Mouse (Mus musculus): ENCODE results near the gene Spsb4. TPM values are rescaled to one million over a fixed set of nuclear protein-coding genes. Genes with fewer than 3 reads are reported as not detected.

Gene Spsb4
- total and polyA plus RNA-seq, 3 experiments: not detected

GRCm38 (mm10) chr9:96994733-96995132, 23.9 kb downstream of the Spsb4 start:
- Histone ChIP-seq H3K9me3 (replicated peaks; ENCODE audit: insufficient read depth, low read length) (no peaks in the 10 kb centered on the region), H3K27ac (ENCODE audit: control insufficient read depth, low read depth, low read length) (no peak overlapping the region), H3K36me3 (ENCODE audit: control insufficient read depth in 1 of 2, insufficient read depth in 2 of 2, low read length in 2 of 2) (no peaks in the 10 kb centered on the region), H3K27me3 (ENCODE audit: control insufficient read depth in 1 of 2, insufficient read depth in 2 of 2, low read length in 2 of 2) (no peaks in the 10 kb centered on the region), H3K9ac (ENCODE audit: control insufficient read depth, low read depth, low read length, poor library complexity, severe bottlenecking) (no peak overlapping the region), H3K4me3 (ENCODE audit: control insufficient read depth in 1 of 2, insufficient read depth in 1 of 2, low read depth in 2 of 2, low read length in 2 of 2) (no peak overlapping the region), H3K79me2 (ENCODE audit: control insufficient read depth, insufficient read depth, low read length, poor library complexity) (no peaks in the 10 kb centered on the region), H3K4me1 (ENCODE audit: control insufficient read depth in 1 of 2, insufficient read depth in 2 of 2, low read length in 2 of 2) (no peaks in the 10 kb centered on the region)
- TF ChIP-seq ZC3H11A (IDR thresholded peaks at IDR 0.05; ENCODE audit: low read depth, low read length): no peak
- no peak for TF ChIP-seq GABPA (IDR thresholded peaks at IDR 0.05; ENCODE audit: low read depth, low read length)
- TF ChIP-seq POLR2AphosphoS2 (IDR thresholded peaks at IDR 0.05; ENCODE audit: low read length): no peak
- TF ChIP-seq ZNF384 (IDR thresholded peaks at IDR 0.05; ENCODE audit: low read depth, low read length): no peak
- TF ChIP-seq SIN3A (IDR thresholded peaks at IDR 0.05; ENCODE audit: low read length): no peak
- TF ChIP-seq ELF1 (IDR thresholded peaks at IDR 0.05; ENCODE audit: low read depth, low read length): no peak
- no peak for TF ChIP-seq RCOR1 (IDR thresholded peaks at IDR 0.05; ENCODE audit: low read depth, low read length)
- no peak for TF ChIP-seq E2F4 (IDR thresholded peaks at IDR 0.05; ENCODE audit: borderline replicate concordance, low read depth, low read length)
- TF ChIP-seq BHLHE40 (IDR thresholded peaks at IDR 0.05; ENCODE audit: borderline replicate concordance, low read depth, low read length): no peak
- no peak for TF ChIP-seq EP300 (IDR thresholded peaks at IDR 0.05; ENCODE audit: low read depth in 1 of 2, low read length in 2 of 2)
- no peak for TF ChIP-seq MAZ (IDR thresholded peaks at IDR 0.05; ENCODE audit: low read depth, low read length)
- no peak for TF ChIP-seq CHD1 (IDR thresholded peaks at IDR 0.05; ENCODE audit: low read depth, low read length)
- TF ChIP-seq ETS1 (IDR thresholded peaks at IDR 0.05; ENCODE audit: low read depth, low read length): no peak
- no peak for DNase-seq (ENCODE audit: low read depth, low spot score)

GRCm38 (mm10) chr9:96991118-96991517, 27.5 kb downstream of the Spsb4 start:
- Histone ChIP-seq H3K9me3 (replicated peaks; ENCODE audit: insufficient read depth, low read length) (no peaks in the 10 kb centered on the region), H3K36me3 (ENCODE audit: control insufficient read depth in 1 of 2, insufficient read depth in 2 of 2, low read length in 2 of 2) (no peaks in the 10 kb centered on the region), H3K27me3 (ENCODE audit: control insufficient read depth in 1 of 2, insufficient read depth in 2 of 2, low read length in 2 of 2) (no peaks in the 10 kb centered on the region), H3K9ac (ENCODE audit: control insufficient read depth, low read depth, low read length, poor library complexity, severe bottlenecking) (no peak overlapping the region), H3K4me3 (ENCODE audit: control insufficient read depth in 1 of 2, insufficient read depth in 1 of 2, low read depth in 2 of 2, low read length in 2 of 2) (no peak overlapping the region), H3K27ac (ENCODE audit: control insufficient read depth, low read depth, low read length) (no peak overlapping the region), H3K4me1 (ENCODE audit: control insufficient read depth in 1 of 2, insufficient read depth in 2 of 2, low read length in 2 of 2) (no peaks in the 10 kb centered on the region), H3K79me2 (ENCODE audit: control insufficient read depth, insufficient read depth, low read length, poor library complexity) (no peaks in the 10 kb centered on the region)
- TF ChIP-seq TCF12 (IDR thresholded peaks at IDR 0.05; ENCODE audit: low read depth, low read length) (no peak), MAX (IDR thresholded peaks at IDR 0.05; ENCODE audit: low read length) (no peak), POLR2AphosphoS2 (IDR thresholded peaks at IDR 0.05; ENCODE audit: low read length) (no peak), ZMIZ1 (IDR thresholded peaks at IDR 0.05; ENCODE audit: low read depth, low read length) (no peak), ZKSCAN1 (IDR thresholded peaks at IDR 0.05; ENCODE audit: low read depth, low read length) (no peak), SIN3A (IDR thresholded peaks at IDR 0.05; ENCODE audit: low read length) (no peak), USF2 (IDR thresholded peaks at IDR 0.05; ENCODE audit: borderline replicate concordance in 1 of 2, insufficient read depth in 1 of 2, low read depth in 1 of 2, low read length in 2 of 2) (no peak), GATA1 (IDR thresholded peaks at IDR 0.05; ENCODE audit: low read depth, low read length) (no peak), ZNF384 (IDR thresholded peaks at IDR 0.05; ENCODE audit: low read depth, low read length) (no peak), MXI1 (IDR thresholded peaks at IDR 0.05; ENCODE audit: low read depth, low read length) (no peak), RAD21 (IDR thresholded peaks at IDR 0.05; ENCODE audit: low read depth, low read length) (no peak), KAT2A (conservative IDR thresholded peaks at IDR 0.05; ENCODE audit: low read depth, low read length) (no peak), ETS1 (IDR thresholded peaks at IDR 0.05; ENCODE audit: low read depth, low read length) (no peak), E2F4 (IDR thresholded peaks at IDR 0.05; ENCODE audit: borderline replicate concordance, low read depth, low read length) (no peak), NRF1 (IDR thresholded peaks at IDR 0.05; ENCODE audit: insufficient read depth, low read depth, low read length, poor library complexity, severe bottlenecking) (no peak), SMC3 (IDR thresholded peaks at IDR 0.05; ENCODE audit: low read depth, low read length) (no peak), MEF2A (IDR thresholded peaks at IDR 0.05; ENCODE audit: extremely low read depth, insufficient replicate concordance, low read depth, low read length, poor library complexity, severe bottlenecking) (no peak), TBP (IDR thresholded peaks at IDR 0.05; ENCODE audit: low read depth, low read length) (no peak), EP300 (IDR thresholded peaks at IDR 0.05; ENCODE audit: low read depth in 1 of 2, low read length in 2 of 2) (no peak), RCOR1 (IDR thresholded peaks at IDR 0.05; ENCODE audit: low read depth, low read length) (no peak)
- DNase-seq (ENCODE audit: low read depth, low spot score): no peak

All from MEL (cell line).